Mouse (Mus musculus) heart, postnatal 36 days (tissue): ENCODE results near the gene Tnfsf10. TPM values are rescaled to one million over a fixed set of nuclear protein-coding genes. Genes with fewer than 3 reads are reported as not detected.
A peak's percentile ranks its signal among the peaks of the same experiment; 100 is the strongest.

Experiments used
- DNase-seq, 2 experiments: peaks; one replicate each; pipeline ENCODE4 v3.0.0; 2021 to 2022
- intact Hi-C: fragments of 180-260 bp; cut with DNase I; formaldehyde crosslinking; loops from one replicate; pipeline ENCODE4 v1.15.1; 2025
- total RNA-seq, 2 experiments: library from RNA; stranded (reverse); gene quantifications; 2 replicates each; pipeline ENCODE4 v1.2.3; 2021

Gene Tnfsf10
- total RNA-seq, 2 experiments from 2014 or later, result 8.3 to 12.6 TPM

GRCm38 (mm10) chr3:27359100-27359720 lies 42.4 kb downstream of the Tnfsf10 start:
- intact Hi-C loops, result no loop called here
- DNase-seq, result no peak

GRCm38 (mm10) chr3:27370125-27370524 lies 53.3 kb downstream of the Tnfsf10 start:
- DNase-seq, result peak; percentile 1 to 24
- intact Hi-C loops, result no loop called here

GRCm38 (mm10) chr3:27370582-27371275 lies 53.9 kb downstream of the Tnfsf10 start:
- DNase-seq, result no peak
- intact Hi-C loops, result no loop called here

GRCm38 (mm10) chr3:27371276-27371621 lies 54.4 kb downstream of the Tnfsf10 start, which contains the start of gene Ghsr:
Ghsr (plus strand) TSS chr3:27371351.
- no peak for DNase-seq
- intact Hi-C loops, result no loop called here

GRCm38 (mm10) chr3:27371725-27372650 lies 55.2 kb downstream of the Tnfsf10 start:
- intact Hi-C loops, result no loop called here

GRCm38 (mm10) chr3:27374396-27374795 lies 57.6 kb downstream of the Tnfsf10 start:
- intact Hi-C loops, result no loop called here
- no peak for DNase-seq

More at GRCm38 (mm10) chr3:27371725-27372650, 55.2 kb downstream of the Tnfsf10 start:
- no peak for DNase-seq

GRCm38 (mm10) chr3:27377935-27378334 lies 61.1 kb downstream of the Tnfsf10 start:
- intact Hi-C loops, result no loop called here
- no peak for DNase-seq

- intact Hi-C loops, result no loop called here
These were observed 68.0 kb downstream of the Tnfsf10 start for GRCm38 (mm10) chr3:27384836-27385235.

GRCm38 (mm10) chr3:27389923-27390322 lies 73.1 kb downstream of the Tnfsf10 start:
- no peak for DNase-seq
- intact Hi-C loops, result no loop called here

More at GRCm38 (mm10) chr3:27384836-27385235, 68.0 kb downstream of the Tnfsf10 start:
- no peak for DNase-seq

Other genes starting within 250 kb of the Tnfsf10 start
- gene Ect2, start 163.2 kb upstream of the Tnfsf10 start, total RNA-seq, result under 1 TPM; 0.78 to 0.79 TPM
- 100 to 1,000 TPM; 203 to 236 TPM for gene Nceh1, start 134.1 kb upstream of the Tnfsf10 start, total RNA-seq
- not detected for gene Ghsr, start 54.3 kb downstream of the Tnfsf10 start, total RNA-seq